Mouse (Mus musculus) MEL (cell line): ENCODE results near the gene Ccdc105. TPM values are rescaled to one million over a fixed set of nuclear protein-coding genes. Genes with fewer than 3 reads are reported as not detected.

Source experiments
- DNase-seq: peaks from one replicate; pipeline ENCODE4 v3.0.0; 2011; ENCODE audit warnings: low read depth, low spot score
- H3K27ac ChIP-seq: 2 replicates; pipeline ENCODE4 v1.5.1; 2012; ENCODE audit warnings: low read depth, mild to moderate bottlenecking, control low read depth, low read length, moderate library complexity; ENCODE audit not compliant: control insufficient read depth
- H3K27me3 ChIP-seq, 2 experiments: fragments of 150-350 bp in 1 of 2; sonication (generic) in 1 of 2; 2 replicates each; pipeline ENCODE4 v1.6.1; 2012; ENCODE audit warnings: low read length in 2 of 2, mild to moderate bottlenecking in 2 of 2, improper control_type of control experiment in 1 of 2, moderate library complexity in 1 of 2; ENCODE audit not compliant: insufficient read depth in 2 of 2, control insufficient read depth in 1 of 2
- H3K36me3 ChIP-seq, 2 experiments: 2 replicates each; pipeline ENCODE4 v1.6.1; 2012 to 2014; ENCODE audit warnings: low read length in 2 of 2, improper control_type of control experiment in 1 of 2, inconsistent platforms in 1 of 2, mild to moderate bottlenecking in 1 of 2; ENCODE audit not compliant: insufficient read depth in 2 of 2, control insufficient read depth in 1 of 2
- H3K4me1 ChIP-seq, 2 experiments: fragments of 150-350 bp in 1 of 2; sonication (generic) in 1 of 2; 2 replicates each; pipeline ENCODE4 v1.6.1; 2012; ENCODE audit warnings: low read length in 2 of 2, improper control_type of control experiment in 1 of 2, mild to moderate bottlenecking in 1 of 2; ENCODE audit not compliant: insufficient read depth in 2 of 2, control insufficient read depth in 1 of 2
- H3K4me3 ChIP-seq, 2 experiments: fragments of 150-350 bp in 1 of 2; sonication (generic) in 1 of 2; 2 replicates each; pipeline ENCODE4 v1.5.1; 2012; ENCODE audit warnings: low read depth in 2 of 2, low read length in 2 of 2, mild to moderate bottlenecking in 2 of 2, moderate library complexity in 2 of 2, control low read depth in 1 of 2, improper control_type of control experiment in 1 of 2; ENCODE audit not compliant: control insufficient read depth in 1 of 2, insufficient read depth in 1 of 2
- H3K79me2 ChIP-seq: 2 replicates; pipeline ENCODE4 v1.6.1; 2012; ENCODE audit warnings: mild to moderate bottlenecking, low read length, moderate library complexity; ENCODE audit not compliant: control insufficient read depth, poor library complexity, insufficient read depth
- H3K9ac ChIP-seq: 2 replicates; pipeline ENCODE4 v1.6.1; 2012; ENCODE audit warnings: low read depth, mild to moderate bottlenecking, control low read depth, low read length, moderate library complexity; ENCODE audit not compliant: control insufficient read depth, poor library complexity, severe bottlenecking
- H3K9me3 ChIP-seq: fragments of 150-350 bp; sonication (generic); replicated peaks from 2 replicates; pipeline ENCODE4 v1.6.1; 2012; ENCODE audit warnings: mild to moderate bottlenecking, low read length, improper control_type of control experiment, moderate library complexity; ENCODE audit not compliant: insufficient read depth
- BHLHE40 ChIP-seq: IDR thresholded peaks from 2 replicates; pipeline ENCODE4 v1.6.1; 2012; ENCODE audit warnings: low read depth, mild to moderate bottlenecking, inconsistent platforms, low read length, improper control_type of control experiment, borderline replicate concordance
- EP300 ChIP-seq, 2 experiments: IDR thresholded peaks; 2 replicates each; pipeline ENCODE4 v1.6.1; 2011; ENCODE audit warnings: improper control_type of control experiment in 2 of 2, low read length in 2 of 2, low read depth in 1 of 2, mild to moderate bottlenecking in 1 of 2
- ETS1 ChIP-seq: IDR thresholded peaks from 2 replicates; pipeline ENCODE4 v1.6.1; 2012; ENCODE audit warnings: low read depth, mild to moderate bottlenecking, inconsistent platforms, low read length, improper control_type of control experiment, moderate library complexity
- GABPA ChIP-seq: IDR thresholded peaks from 2 replicates; pipeline ENCODE4 v1.6.1; 2012; ENCODE audit warnings: low read depth, mild to moderate bottlenecking, inconsistent platforms, low read length, improper control_type of control experiment, moderate library complexity
- JUND ChIP-seq: IDR thresholded peaks from 2 replicates; pipeline ENCODE4 v1.6.1; 2011; ENCODE audit warnings: low read depth, mild to moderate bottlenecking, improper control_type of control experiment, low read length
- NELFE ChIP-seq: IDR thresholded peaks from 2 replicates; pipeline ENCODE4 v1.6.1; 2011; ENCODE audit warnings: low read depth, low read length, improper control_type of control experiment
- POLR2A ChIP-seq, 2 experiments: IDR thresholded peaks; 2 replicates each; pipeline ENCODE4 v1.6.1; 2011 to 2012; ENCODE audit warnings: low read length in 2 of 2, mild to moderate bottlenecking in 2 of 2, control low read depth in 1 of 2, improper control_type of control experiment in 1 of 2, low read depth in 1 of 2, moderate library complexity in 1 of 2; ENCODE audit not compliant: control insufficient read depth in 1 of 2, insufficient read depth in 1 of 2, poor library complexity in 1 of 2
- RCOR1 ChIP-seq: IDR thresholded peaks from 2 replicates; pipeline ENCODE4 v1.6.1; 2012; ENCODE audit warnings: low read depth, mild to moderate bottlenecking, inconsistent platforms, low read length, improper control_type of control experiment
- TBP ChIP-seq: IDR thresholded peaks from 2 replicates; pipeline ENCODE4 v1.8.0; 2011; ENCODE audit warnings: low read depth, low read length, improper control_type of control experiment
- UBTF ChIP-seq: IDR thresholded peaks from 2 replicates; pipeline ENCODE4 v1.6.1; 2012; ENCODE audit warnings: low read depth, mild to moderate bottlenecking, inconsistent platforms, low read length, improper control_type of control experiment, moderate library complexity, borderline replicate concordance; ENCODE audit not compliant: insufficient read depth
- USF1 ChIP-seq: IDR thresholded peaks from 2 replicates; pipeline ENCODE4 v1.6.1; 2014; ENCODE audit warnings: low read depth, mild to moderate bottlenecking, inconsistent platforms, low read length, improper control_type of control experiment, moderate library complexity
- ZKSCAN1 ChIP-seq: IDR thresholded peaks from 2 replicates; pipeline ENCODE4 v1.6.1; 2012; ENCODE audit warnings: low read depth, mild to moderate bottlenecking, inconsistent platforms, low read length, improper control_type of control experiment, moderate library complexity
- ZNF384 ChIP-seq: IDR thresholded peaks from 2 replicates; pipeline ENCODE4 v1.6.1; 2012; ENCODE audit warnings: low read depth, mild to moderate bottlenecking, inconsistent platforms, low read length, improper control_type of control experiment
- polyA plus RNA-seq, 2 experiments: library from polyadenylated mRNA; stranded (reverse) in 1 of 2; unstranded in 1 of 2; fragments of >175 nt in 1 of 2; fragments of >200 nt in 1 of 2; gene quantifications; 2 replicates each; pipeline versions ENCODE4 v1.2.1 to v1.2.4; 2012; ENCODE audit warnings: low replicate concordance in 2 of 2, low read depth in 1 of 2; ENCODE audit not compliant: insufficient read length in 2 of 2, insufficient read depth in 1 of 2, missing spikeins in 1 of 2
- total RNA-seq: library from RNA; depleted of rRNA; stranded (reverse); fragments of 300-350 nt; gene quantifications from 2 replicates; pipeline ENCODE4 v1.2.3, GENCODE M21; 2012

Gene Ccdc105
- total and polyA plus RNA-seq, 3 experiments = not detected

DNA sequence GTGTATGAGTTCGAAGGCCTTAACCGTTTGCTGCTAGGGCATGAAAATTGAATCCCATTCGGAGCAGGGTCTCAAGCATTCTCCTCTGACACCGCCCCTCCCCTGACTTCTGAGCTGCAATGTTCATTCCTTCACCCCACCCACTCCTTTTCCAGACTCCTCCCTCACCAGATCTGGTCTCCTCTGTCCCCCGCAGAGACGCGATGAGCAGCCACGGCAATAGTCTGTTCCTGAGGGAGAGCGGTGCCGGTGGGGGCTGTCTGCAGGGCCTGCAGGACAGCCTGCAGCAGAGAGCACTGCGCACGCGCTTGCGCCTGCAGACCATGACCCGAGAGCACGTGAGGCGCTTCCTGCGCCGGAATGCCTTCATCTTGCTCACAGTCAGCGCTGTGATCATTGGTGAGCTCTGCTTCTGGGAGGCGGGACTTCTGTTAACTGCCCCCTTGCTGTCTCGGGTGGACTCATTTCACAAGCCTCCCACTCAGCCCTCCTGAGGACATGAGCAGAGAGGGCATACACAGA is 34.8 kb upstream of the Ccdc105 start:
- Histone ChIP-seq H3K4me3 (no peak overlapping the region), H3K4me1 (no peaks in the 10 kb centered on the region), H3K27ac (no peak overlapping the region), H3K9me3 (no peaks in the 10 kb centered on the region), H3K27me3 (no peaks in the 10 kb centered on the region), H3K79me2 (no peaks in the 10 kb centered on the region), H3K36me3 (no peaks in the 10 kb centered on the region), H3K9ac (no peak overlapping the region)
- DNase-seq = no peak
- TF ChIP-seq POLR2A (IDR thresholded peaks at IDR 0.05; ENCODE audit: control insufficient read depth in 1 of 2, insufficient read depth in 1 of 2, low read depth in 1 of 2, low read length in 2 of 2, poor library complexity in 1 of 2) = no peak

DNA sequence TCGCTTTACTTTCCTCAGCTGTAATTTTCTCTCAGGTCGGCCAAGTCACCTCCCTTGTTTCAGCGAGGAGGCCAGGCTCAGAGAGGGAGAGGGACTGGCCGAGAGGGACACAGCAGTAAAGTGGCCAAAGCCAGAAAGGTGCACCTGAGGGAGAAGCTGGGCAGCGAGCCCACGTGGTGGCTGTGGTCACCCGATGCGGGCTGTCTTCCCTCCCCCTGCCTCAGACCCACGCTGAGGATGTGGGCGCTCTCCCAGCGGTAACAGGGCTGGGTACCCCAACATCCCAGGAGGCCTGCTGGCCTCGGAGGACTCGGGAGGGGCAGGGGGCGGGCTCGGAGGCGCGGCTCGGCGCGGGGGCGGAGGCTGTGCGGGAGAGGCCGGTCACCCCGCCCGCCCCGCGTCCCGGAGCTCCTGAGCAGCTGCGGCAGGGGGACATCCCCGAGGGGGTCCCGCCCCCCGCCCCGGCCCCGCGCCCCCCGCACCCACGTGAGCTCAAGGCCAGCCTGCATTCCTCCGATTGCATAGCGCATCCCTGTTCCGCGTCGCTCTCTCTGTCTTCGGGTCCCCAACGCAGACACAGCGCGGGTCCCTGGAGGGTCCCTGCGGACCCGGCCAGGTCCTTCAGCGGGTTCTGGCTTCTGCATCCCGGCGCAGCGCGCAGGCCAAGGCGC is 27.3 kb upstream of the Ccdc105 start, which contains the start of gene Slc1a6:
TSS of gene Slc1a6 (plus strand) at position 516 of the 671 bp plus-strand sequence.
- Histone ChIP-seq H3K27ac (no peak within 1 kb of the TSS), H3K9me3 (no peaks in the 10 kb centered on the region), H3K79me2 (no peaks in the 10 kb centered on the region), H3K4me1 (no peaks in the 10 kb centered on the region), H3K4me3 (no peak within 1 kb of the TSS), H3K27me3 (no peaks in the 10 kb centered on the region), H3K9ac (no peak within 1 kb of the TSS), H3K36me3 (no peaks in the 10 kb centered on the region)
- DNase-seq = no peak
- TF ChIP-seq ZKSCAN1 (no peak), POLR2A (IDR thresholded peaks at IDR 0.05; ENCODE audit: control insufficient read depth in 1 of 2, insufficient read depth in 1 of 2, low read depth in 1 of 2, low read length in 2 of 2, poor library complexity in 1 of 2) (no peak), TBP (no peak), RCOR1 (no peak), UBTF (no peak), USF1 (no peak), BHLHE40 (no peak)

DNA sequence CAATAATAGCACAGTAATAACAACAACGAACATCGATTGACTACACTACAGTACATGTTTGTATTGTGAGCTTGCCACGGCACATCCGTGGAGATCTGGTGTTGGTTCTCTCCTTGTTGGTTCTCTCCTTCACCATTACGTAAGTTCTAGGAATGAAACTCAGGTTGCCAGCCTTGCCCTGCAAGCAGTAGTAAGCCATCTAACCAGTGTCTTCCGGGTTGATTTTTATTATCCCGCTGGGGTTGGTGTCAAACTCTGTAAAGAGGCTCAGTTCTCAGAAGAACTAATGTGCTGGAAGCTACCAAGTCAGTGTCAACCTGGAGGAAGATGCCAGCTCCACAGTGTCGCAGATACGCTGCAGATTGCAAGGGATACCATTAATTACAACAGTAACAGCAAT is 26.7 kb upstream of the Ccdc105 start:
- Histone ChIP-seq H3K27ac (no peak overlapping the region), H3K79me2 (no peaks in the 10 kb centered on the region), H3K36me3 (no peaks in the 10 kb centered on the region), H3K9me3 (no peaks in the 10 kb centered on the region), H3K4me3 (no peak overlapping the region), H3K27me3 (no peaks in the 10 kb centered on the region), H3K9ac (no peak overlapping the region), H3K4me1 (no peaks in the 10 kb centered on the region)
- no peak for TF ChIP-seq ETS1
- no peak for TF ChIP-seq ZNF384
- TF ChIP-seq GABPA = no peak
- TF ChIP-seq EP300 (IDR thresholded peaks at IDR 0.05; ENCODE audit: low read depth in 1 of 2, low read length in 2 of 2) = no peak
- TF ChIP-seq POLR2A (IDR thresholded peaks at IDR 0.05; ENCODE audit: control insufficient read depth in 1 of 2, insufficient read depth in 1 of 2, low read depth in 1 of 2, low read length in 2 of 2, poor library complexity in 1 of 2) = no peak
- no peak for TF ChIP-seq NELFE
- TF ChIP-seq JUND = no peak
- no peak for DNase-seq
